18 mouse cellular contexts compared by ENCODE assay signal in the genomic region with DNA sequence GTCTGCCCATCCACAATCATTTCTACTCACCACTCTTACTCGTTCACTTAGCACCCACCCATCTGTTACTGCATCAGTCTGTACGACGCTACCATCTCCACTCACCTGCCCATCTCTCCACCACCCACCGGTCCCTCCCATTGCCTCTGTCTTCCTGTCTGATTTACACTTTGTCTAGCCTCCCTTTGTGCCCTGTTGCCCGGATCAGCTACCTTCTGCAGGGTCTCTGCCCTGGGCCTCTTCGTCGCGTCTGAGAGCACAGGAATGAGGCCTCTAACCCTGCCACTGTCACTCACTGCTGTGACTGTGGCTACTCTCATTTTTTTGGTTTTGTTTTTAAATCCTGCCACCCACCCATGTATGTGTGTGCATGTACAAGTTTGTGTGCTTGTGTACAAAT. TPM values are rescaled to one million over a fixed set of nuclear protein-coding genes. Genes with fewer than 3 reads are reported as not detected.
DNase-seq lines count a peak whose midpoint lies in the region; ATAC-seq and TF ChIP-seq lines count a peak whose summit lies in the region.
"Had no signal": no experiment of that assay in that cellular context is flagged by ENCODE, and none has a peak within 500 bp of the region (broad histone marks: within the 10 kb centered on the region; RNA-seq: fewer than 3 reads in every experiment).

No protein-coding gene starts in this region.

- H3K4me3 ChIP-seq in kidney, adult 2 months (ENCODE audit: insufficient read depth, low read depth, low read length) = no peak overlapping the region
- H3K4me3 ChIP-seq in midbrain, embryonic 12.5 days = no peak overlapping the region
- no peak overlapping the region for H3K4me3 ChIP-seq in midbrain, embryonic 16.5 days (ENCODE audit: low read depth, low read length)
- no peak overlapping the region for H3K4me3 ChIP-seq in limb, embryonic 10.5 days
- H3K4me3 ChIP-seq: left cerebral cortex, adult 2 months; megakaryocyte, embryonic 14.5 days; neural tube, embryonic 12.5 days had no signal

- H3K4me2 ChIP-seq in midbrain, embryonic 12.5 days (replicated peaks) = no peak overlapping the region
- H3K4me2 ChIP-seq in midbrain, embryonic 16.5 days (ENCODE audit: low read length) = no peak overlapping the region
- H3K4me2 ChIP-seq: liver, embryonic 11.5 days; neural tube, embryonic 12.5 days had no signal

- DNase-seq in cerebellum, postnatal 25 days = peak; percentile 3 to 9
- DNase-seq in cerebellum, postnatal 36 days = no peak
- no peak for DNase-seq in kidney, adult 2 months
- no peak for DNase-seq in kidney, postnatal 14 days
- DNase-seq in limb, embryonic 10.5 days (ENCODE audit: low spot score) = no peak
- DNase-seq: adrenal gland, postnatal 14 days; layer of hippocampus, adult 9-11 months; left cerebral cortex, postnatal 4 days; lung, adult 2 months; thymus, postnatal 14 days had no signal

- no peaks in the 10 kb centered on the region for H3K27me3 ChIP-seq in kidney, adult 2 months (replicated peaks; ENCODE audit: control insufficient read depth, insufficient read depth, low read length)
- no peaks in the 10 kb centered on the region for H3K27me3 ChIP-seq in midbrain, embryonic 12.5 days
- H3K27me3 ChIP-seq in midbrain, embryonic 16.5 days (ENCODE audit: control insufficient read depth, insufficient read depth, low read depth, low read length) = no peaks in the 10 kb centered on the region
- H3K27me3 ChIP-seq in limb, embryonic 10.5 days (ENCODE audit: low read depth, poor library complexity, severe bottlenecking) = no peaks in the 10 kb centered on the region
- H3K27me3 ChIP-seq: neural tube, embryonic 12.5 days had no signal

- H3K27ac ChIP-seq in kidney, adult 2 months (ENCODE audit: insufficient read depth, low read depth, low read length) = peak overlapping the region; percentile 43; the same call in 1 of the 2 replicates
- peak overlapping the region; percentile 30; the same call in 1 of the 2 replicates for H3K27ac ChIP-seq in midbrain, embryonic 12.5 days (replicated peaks)
- H3K27ac ChIP-seq in midbrain, embryonic 16.5 days (ENCODE audit: low read length) = no peak overlapping the region
- H3K27ac ChIP-seq in limb, embryonic 10.5 days = peak overlapping the region; percentile 33; the same call in 1 of the 2 replicates
- H3K27ac ChIP-seq: left cerebral cortex, adult 2 months had no signal

- no peak overlapping the region for H3K9ac ChIP-seq in midbrain, embryonic 12.5 days (replicated peaks)
- H3K9ac ChIP-seq in midbrain, embryonic 16.5 days (ENCODE audit: low read depth, low read length) = no peak overlapping the region
- H3K9ac ChIP-seq: neural tube, embryonic 12.5 days had no signal

- no peaks in the 10 kb centered on the region for H3K36me3 ChIP-seq in kidney, adult 2 months (ENCODE audit: control insufficient read depth, insufficient read depth, low read length)
- H3K36me3 ChIP-seq in midbrain, embryonic 12.5 days = no peaks in the 10 kb centered on the region
- no peaks in the 10 kb centered on the region for H3K36me3 ChIP-seq in midbrain, embryonic 16.5 days (ENCODE audit: control insufficient read depth, insufficient read depth, low read length)
- H3K36me3 ChIP-seq in limb, embryonic 10.5 days = no peaks in the 10 kb centered on the region
- H3K36me3 ChIP-seq: neural tube, embryonic 12.5 days had no signal

- 60% methylated on average over 8 of the region's 8 CpGs for WGBS in kidney, adult 2 months
- WGBS in midbrain, embryonic 12.5 days = 64% methylated on average over 8 of the region's 8 CpGs
- 56% methylated on average over 8 of the region's 8 CpGs for WGBS in midbrain, embryonic 16.5 days
- WGBS in limb, embryonic 10.5 days = 68% methylated on average over 8 of the region's 8 CpGs

- TF ChIP-seq POLR2A in kidney, adult 2 months (IDR thresholded peaks at IDR 0.05; ENCODE audit: low read depth, low read length) = no peak

- TF ChIP-seq CTCF in kidney, adult 2 months (conservative IDR thresholded peaks at IDR 0.05; ENCODE audit: insufficient read depth, insufficient read length, low read depth, low read length) = no peak

- H3K4me1 ChIP-seq in kidney, adult 2 months (ENCODE audit: control insufficient read depth, insufficient read depth, low read length) = peaks cover 20% of the 10 kb centered on the region
- H3K4me1 ChIP-seq in midbrain, embryonic 12.5 days = peaks cover 85% of the 10 kb centered on the region
- peaks cover 36% of the 10 kb centered on the region for H3K4me1 ChIP-seq in midbrain, embryonic 16.5 days (ENCODE audit: control insufficient read depth, insufficient read depth, low read length)
- peaks cover 81% of the 10 kb centered on the region for H3K4me1 ChIP-seq in limb, embryonic 10.5 days

- H3K9me3 ChIP-seq in midbrain, embryonic 12.5 days = no peaks in the 10 kb centered on the region
- no peaks in the 10 kb centered on the region for H3K9me3 ChIP-seq in midbrain, embryonic 16.5 days (replicated peaks; ENCODE audit: control insufficient read depth, low read length, poor library complexity, severe bottlenecking)
- H3K9me3 ChIP-seq in limb, embryonic 10.5 days (replicated peaks) = no peaks in the 10 kb centered on the region
- H3K9me3 ChIP-seq: megakaryocyte, embryonic 14.5 days; neural tube, embryonic 12.5 days had no signal

- ATAC-seq in midbrain, embryonic 12.5 days (ENCODE audit: low FRiP score, low read depth) = no peak
- ATAC-seq in midbrain, embryonic 16.5 days = no peak
- ATAC-seq: CD4-positive, CD25-positive, alpha-beta regulatory T cell, adult 4 months; inflammation-experienced regulatory T-cells, adult 6 months had no signal

RNA-seq across cellular contexts. Expression of a gene that starts 36.7 kb away (rescaled TPM):
- polyA plus RNA-seq in kidney, adult 2 months (2012; rRNA removed) = 94.2 and 98.5 TPM in 2 replicates
- 129 and 134 TPM in 2 replicates for polyA plus RNA-seq in midbrain, embryonic 12.5 days (2016; fragmentation: Nextera tagmentation; extraction: Ambion mirVana)
- polyA plus RNA-seq in midbrain, embryonic 16.5 days (2015; fragmentation: Nextera tagmentation; extraction: Ambion mirVana) = 77.1 and 80.2 TPM in 2 replicates
- polyA plus RNA-seq in limb, embryonic 10.5 days (2016; fragmentation: Nextera tagmentation; extraction: Ambion mirVana) = 44.8 and 56.1 TPM in 2 replicates

RNA-seq across cellular contexts. Expression of a gene that starts 36.8 kb away (rescaled TPM):
- polyA plus RNA-seq in kidney, adult 2 months (2012; rRNA removed) = 147 and 158 TPM in 2 replicates
- polyA plus RNA-seq in midbrain, embryonic 12.5 days (2016; fragmentation: Nextera tagmentation; extraction: Ambion mirVana) = 48.2 and 49.7 TPM in 2 replicates
- polyA plus RNA-seq in midbrain, embryonic 16.5 days (2015; fragmentation: Nextera tagmentation; extraction: Ambion mirVana) = 78.7 and 82.5 TPM in 2 replicates
- polyA plus RNA-seq in limb, embryonic 10.5 days (2016; fragmentation: Nextera tagmentation; extraction: Ambion mirVana) = 20.2 and 23.7 TPM in 2 replicates

RNA-seq across cellular contexts. Expression of a gene that starts 41.5 kb away (rescaled TPM):
- 35.2 and 39.1 TPM in 2 replicates for polyA plus RNA-seq in kidney, adult 2 months (2012; rRNA removed)
- polyA plus RNA-seq in midbrain, embryonic 12.5 days (2016; fragmentation: Nextera tagmentation; extraction: Ambion mirVana) = 22.5 and 23.8 TPM in 2 replicates
- 36.6 and 37.0 TPM in 2 replicates for polyA plus RNA-seq in midbrain, embryonic 16.5 days (2015; fragmentation: Nextera tagmentation; extraction: Ambion mirVana)
- 29.6 and 32.2 TPM in 2 replicates for polyA plus RNA-seq in limb, embryonic 10.5 days (2016; fragmentation: Nextera tagmentation; extraction: Ambion mirVana)

RNA-seq across cellular contexts. Expression of a gene that starts 42.0 kb away (rescaled TPM):
- polyA plus RNA-seq in kidney, adult 2 months (2012; rRNA removed) = 519 and 582 TPM in 2 replicates
- 54.9 and 60.1 TPM in 2 replicates for polyA plus RNA-seq in midbrain, embryonic 12.5 days (2016; fragmentation: Nextera tagmentation; extraction: Ambion mirVana)
- polyA plus RNA-seq in midbrain, embryonic 16.5 days (2015; fragmentation: Nextera tagmentation; extraction: Ambion mirVana) = 96.6 and 112 TPM in 2 replicates
- 54.7 and 61.1 TPM in 2 replicates for polyA plus RNA-seq in limb, embryonic 10.5 days (2016; fragmentation: Nextera tagmentation; extraction: Ambion mirVana)

Comparison
In these comparisons a context has a peak if more than half of its experiments do, and no peak if none do; other contexts are left out.
1. DNase-seq: peak in cerebellum, postnatal 25 days (2 of 2); none in cerebellum, postnatal 36 days (0 of 2), kidney, adult 2 months (single experiment), kidney, postnatal 14 days (single experiment) and limb, embryonic 10.5 days (single experiment).